Mouse (Mus musculus) midbrain, embryonic 14.5 days (tissue): ENCODE measurements around the gene Nanog. TPM values are rescaled to one million over a fixed set of nuclear protein-coding genes. Genes with fewer than 3 reads are reported as not detected.

Experiments
- ATAC-seq: fragments of 200-750 bp; cut with Nextera tagmentation; 2 replicates; pipeline ENCODE4 v1.8.0; 2017; ENCODE audit warnings: moderate number of reproducible peaks, moderate library complexity; ENCODE audit not compliant: low FRiP score, low TSS enrichment
- DNase-seq: peaks from one replicate; pipeline ENCODE4 v3.0.0-alpha.2; 2015
- H3K27ac ChIP-seq: fragments of 300-500 bp; sonication (generic); replicated peaks from 2 replicates; pipeline ENCODE4 v1.5.1; 2014; ENCODE audit warnings: mild to moderate bottlenecking, low read depth, low read length, moderate library complexity
- H3K27me3 ChIP-seq: fragments of 300-500 bp; sonication (generic); 2 replicates; pipeline ENCODE4 v1.6.1; 2014; ENCODE audit warnings: low read length, control low read depth, mixed read lengths; ENCODE audit not compliant: control insufficient read depth, insufficient read depth
- H3K36me3 ChIP-seq: fragments of 300-500 bp; sonication (generic); 2 replicates; pipeline ENCODE4 v1.6.1; 2014; ENCODE audit warnings: low read length, control low read depth; ENCODE audit not compliant: control insufficient read depth, insufficient read depth
- H3K4me1 ChIP-seq: fragments of 300-500 bp; sonication (generic); 2 replicates; pipeline ENCODE4 v1.6.1; 2014; ENCODE audit warnings: mild to moderate bottlenecking, antibody characterized with exemption, low read length, control low read depth; ENCODE audit not compliant: control insufficient read depth, insufficient read depth
- H3K4me2 ChIP-seq: fragments of 300-500 bp; sonication (generic); 2 replicates; pipeline ENCODE4 v1.6.1; 2014; ENCODE audit warnings: mild to moderate bottlenecking, low read length, moderate library complexity
- H3K4me3 ChIP-seq: fragments of 300-500 bp; sonication (generic); replicated peaks from 2 replicates; pipeline ENCODE4 v1.5.1; 2014; ENCODE audit warnings: low read depth, low read length
- H3K9ac ChIP-seq: fragments of 300-500 bp; sonication (generic); replicated peaks from 2 replicates; pipeline ENCODE4 v1.6.1; 2014; ENCODE audit warnings: mild to moderate bottlenecking, low read length, moderate library complexity
- H3K9me3 ChIP-seq: fragments of 300-500 bp; sonication (generic); 2 replicates; pipeline ENCODE4 v1.6.1; 2016; ENCODE audit warnings: low read length, control low read depth, mixed read lengths; ENCODE audit not compliant: control insufficient read depth
- WGBS: fragments of 180-500 bp; shearing (Covaris S2); extraction: QIAGEN DNeasy Blood & Tissue Kit; methylation state at CpG from one replicate; pipeline ENCODE4 v1.1.7; 2014; 5-methylcytosine and 5-hydroxymethylcytosine counted together
- polyA plus RNA-seq: library from polyadenylated mRNA; unstranded; fragments of >200 nt; fragmentation: Nextera tagmentation; extraction: Ambion mirVana; gene quantifications from 2 replicates; pipeline ENCODE4 v1.2.1, GENCODE M21; 2014

The Nanog gene
- polyA plus RNA-seq, 1 experiment from 2014 or later = not detected

DNA sequence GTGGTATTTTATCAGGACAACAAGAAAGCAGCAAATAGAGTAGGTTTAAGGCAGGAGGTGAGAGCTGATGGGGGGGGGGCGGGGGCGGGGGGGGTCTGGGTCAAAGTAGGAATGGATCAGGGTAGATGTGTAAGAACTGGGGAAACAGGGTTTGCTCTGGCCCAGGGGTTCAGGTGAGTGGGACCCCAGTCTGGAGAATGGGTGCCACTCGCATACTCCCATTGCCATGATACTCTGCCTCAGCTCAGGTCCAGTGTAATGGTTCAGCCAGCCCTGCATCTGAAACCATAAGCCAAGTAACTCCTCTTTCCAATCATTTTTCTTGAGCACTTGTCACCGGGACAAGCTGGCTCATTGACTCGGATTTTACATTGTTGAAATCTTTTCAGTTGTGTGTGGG lies 38.5 kb upstream of the Nanog start:
- ATAC-seq = 0 out of 2 replicates have a peak, but pooled peaks have one; percentile 6
- Histone ChIP-seq H3K27ac (no peak overlapping the region), H3K4me1 (no peaks in the 10 kb centered on the region), H3K36me3 (no peaks in the 10 kb centered on the region), H3K27me3 (no peaks in the 10 kb centered on the region), H3K9ac (no peak overlapping the region), H3K4me2 (no peak overlapping the region), H3K4me3 (no peak overlapping the region), H3K9me3 (no peaks in the 10 kb centered on the region)
- DNase-seq = no peak
- WGBS = 82% methylated on average over 5 of the region's 5 CpGs

DNA sequence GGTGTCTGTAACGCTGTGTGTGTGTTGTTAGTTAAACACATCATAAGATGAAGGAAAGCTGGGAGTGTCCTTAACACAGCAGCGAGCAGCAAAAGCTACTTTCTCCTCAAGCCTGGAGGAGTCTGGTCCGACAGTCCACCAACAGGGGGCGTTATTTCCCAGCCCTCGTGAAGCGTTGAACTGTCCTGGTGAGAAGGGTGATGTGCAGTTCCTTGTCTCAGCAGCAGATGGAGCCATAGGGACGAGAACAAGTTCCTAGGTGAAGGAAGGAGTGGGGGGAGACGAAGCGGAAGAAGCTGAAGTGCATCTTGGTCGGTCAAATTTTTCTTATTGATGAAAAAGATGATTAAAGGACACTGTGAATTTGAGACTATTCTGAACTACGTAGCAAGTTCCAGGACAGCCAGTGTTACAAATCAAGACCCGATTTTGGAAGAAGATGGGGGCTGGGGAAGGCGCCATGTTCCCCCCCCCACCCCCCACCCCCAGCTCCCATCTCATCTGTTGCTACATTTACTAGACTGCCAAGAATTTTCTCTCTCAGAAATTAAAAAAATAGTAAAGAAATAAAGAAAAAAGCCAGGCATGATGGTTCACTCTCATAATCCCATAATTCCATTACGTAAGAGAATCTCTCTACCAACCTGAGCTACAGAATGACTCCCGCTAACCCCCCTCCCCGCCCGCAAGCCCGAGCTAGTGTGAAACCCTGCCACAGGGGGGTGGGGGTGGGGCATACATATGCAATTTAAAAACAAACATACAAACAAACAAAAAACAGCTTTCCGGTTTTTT lies 37.7 kb upstream of the Nanog start:
- Histone ChIP-seq H3K9me3 (no peaks in the 10 kb centered on the region), H3K27ac (0 out of 2 replicates have a peak overlapping the region, but pooled peaks have one; percentile 67)

DNA sequence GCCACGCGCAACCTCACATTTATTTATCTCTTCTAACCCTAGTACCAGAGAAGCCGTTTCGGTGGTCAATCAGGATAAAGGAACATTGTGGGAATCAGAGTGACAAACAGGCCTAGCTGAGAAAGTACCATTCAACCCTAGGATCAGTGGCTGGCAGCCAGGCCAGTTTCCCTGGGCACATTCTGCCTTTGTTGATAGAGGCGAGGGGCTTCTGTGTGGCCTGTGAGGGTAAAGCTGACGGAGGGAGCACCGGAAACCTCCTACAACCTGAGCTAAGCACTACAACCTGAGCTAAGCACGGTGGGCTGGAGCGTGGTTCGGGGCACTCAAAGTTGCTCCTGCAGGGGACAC lies 37.1 kb upstream of the Nanog start:
- Histone ChIP-seq H3K36me3 (no peaks in the 10 kb centered on the region), H3K27me3 (no peaks in the 10 kb centered on the region), H3K4me1 (no peaks in the 10 kb centered on the region), H3K9ac (peak overlapping the region; percentile 34), H3K4me3 (peak overlapping the region; percentile 37), H3K4me2 (peak overlapping the region; percentile 56), H3K27ac (peak overlapping the region; percentile 67), H3K9me3 (no peaks in the 10 kb centered on the region)
- 14% methylated on average over 10 of the region's 10 CpGs for WGBS
- ATAC-seq (peak; percentile 18; the same call in 1 of the 2 replicates), DNase-seq (peak; percentile 67)

More for the DNA sequence above, 37.7 kb upstream of the Nanog start:
- H3K36me3 ChIP-seq = no peaks in the 10 kb centered on the region
- H3K4me2 ChIP-seq = peak overlapping the region; percentile 56
- ATAC-seq (peak; percentile 85), DNase-seq (peak; percentile 98)
- 6% methylated on average over 19 of the region's 19 CpGs for WGBS
- H3K27me3 ChIP-seq = no peaks in the 10 kb centered on the region
- peak overlapping the region; percentile 37 for H3K4me3 ChIP-seq
- peak overlapping the region; percentile 34 for H3K9ac ChIP-seq
- H3K4me1 ChIP-seq = no peaks in the 10 kb centered on the region

DNA sequence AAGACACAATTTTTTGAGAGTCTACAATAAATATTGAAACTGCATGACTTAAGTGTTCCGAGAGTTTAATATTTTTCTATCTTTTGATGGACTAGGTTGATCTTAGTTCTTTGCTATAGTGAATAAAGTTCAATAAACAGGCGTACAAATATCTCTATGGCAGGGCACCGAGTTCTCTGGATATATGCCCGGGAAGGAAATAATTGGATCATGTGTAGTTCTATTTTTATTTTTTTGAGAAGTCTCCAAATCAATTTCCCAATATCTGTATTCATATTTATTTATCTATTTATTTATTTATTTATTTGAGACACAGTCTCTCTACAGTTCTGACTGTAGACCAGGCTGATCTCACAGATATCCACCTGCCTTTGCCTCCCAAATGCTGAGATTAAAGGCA lies 36.4 kb upstream of the Nanog start:
- Histone ChIP-seq H3K4me2 (no peak overlapping the region), H3K9me3 (no peaks in the 10 kb centered on the region), H3K36me3 (no peaks in the 10 kb centered on the region), H3K9ac (no peak overlapping the region), H3K27me3 (no peaks in the 10 kb centered on the region), H3K27ac (no peak overlapping the region), H3K4me3 (no peak overlapping the region), H3K4me1 (no peaks in the 10 kb centered on the region)
- ATAC-seq = no peak
- 93% methylated on average over 4 of the region's 4 CpGs for WGBS
- DNase-seq = no peak

DNA sequence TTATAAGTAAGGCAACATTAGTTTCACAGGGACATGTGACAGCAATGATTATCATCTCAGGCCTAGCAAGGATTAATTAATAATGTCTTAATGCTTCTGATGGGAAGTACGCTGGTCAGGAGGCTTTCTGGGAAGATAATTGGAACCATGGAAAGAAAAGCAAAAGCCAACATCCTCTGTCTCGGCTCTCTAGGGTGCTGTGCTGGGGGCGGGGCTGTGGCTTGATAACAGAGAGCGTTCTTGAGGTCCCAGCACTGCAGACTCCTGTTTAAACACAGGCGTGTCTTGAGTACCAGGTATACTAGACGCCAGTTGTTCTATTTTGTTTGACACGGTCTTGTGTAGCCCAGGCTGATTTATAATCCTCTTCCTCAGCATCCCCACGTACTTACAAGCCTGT lies 34.5 kb upstream of the Nanog start:
- Histone ChIP-seq H3K4me2 (no peak overlapping the region), H3K4me1 (no peaks in the 10 kb centered on the region), H3K9me3 (no peaks in the 10 kb centered on the region), H3K9ac (no peak overlapping the region), H3K4me3 (no peak overlapping the region), H3K27ac (no peak overlapping the region), H3K27me3 (no peaks in the 10 kb centered on the region), H3K36me3 (no peaks in the 10 kb centered on the region)
- no peak for ATAC-seq
- DNase-seq = no peak
- 65% methylated on average over 8 of the region's 8 CpGs for WGBS

DNA sequence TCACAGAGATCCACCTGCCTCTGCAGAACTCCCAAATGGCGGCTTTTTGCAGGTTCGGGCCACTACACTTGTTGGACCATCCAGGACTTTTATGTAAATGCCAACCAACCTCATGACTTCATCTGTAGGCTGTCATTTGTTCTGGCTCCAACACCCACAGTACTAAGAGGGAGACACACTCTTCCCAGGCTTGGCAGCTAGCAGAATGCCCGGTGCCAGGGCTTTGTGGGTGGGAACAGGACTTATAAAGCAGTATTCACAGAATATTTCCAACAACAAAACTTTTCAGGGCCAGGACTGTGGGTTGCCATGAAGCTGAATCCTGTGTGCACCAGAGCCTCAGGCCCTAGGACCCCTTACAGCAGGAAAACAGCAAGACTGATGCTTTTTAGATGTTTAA lies 24.6 kb upstream of the Nanog start:
- Histone ChIP-seq H3K9me3 (no peaks in the 10 kb centered on the region), H3K27me3 (no peaks in the 10 kb centered on the region), H3K4me2 (no peak overlapping the region), H3K9ac (no peak overlapping the region), H3K4me3 (no peak overlapping the region), H3K4me1 (no peaks in the 10 kb centered on the region), H3K36me3 (no peaks in the 10 kb centered on the region), H3K27ac (no peak overlapping the region)
- no peak for DNase-seq
- 90% methylated on average over 3 of the region's 3 CpGs for WGBS
- ATAC-seq = no peak

DNA sequence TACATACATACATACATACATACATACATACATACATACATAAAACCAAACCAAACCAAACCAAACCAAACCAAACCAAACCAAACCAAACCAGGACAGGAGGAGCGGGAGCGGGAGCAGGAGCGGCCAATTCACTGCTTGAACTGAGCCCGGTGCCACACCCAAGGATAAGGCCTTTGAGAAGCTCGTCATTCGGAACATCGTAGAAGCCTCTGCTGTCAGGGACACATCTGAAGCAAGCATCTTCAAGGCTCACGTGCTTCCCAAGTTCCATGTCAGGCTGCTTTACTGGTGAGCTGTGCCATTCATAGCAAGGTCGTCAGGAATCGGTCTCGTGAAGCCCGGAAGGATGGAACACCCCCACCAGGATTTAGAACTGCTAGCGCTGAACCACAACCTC lies 20.6 kb upstream of the Nanog start:
- H3K27me3 ChIP-seq = no peaks in the 10 kb centered on the region
- WGBS = 92% methylated on average over 13 of the region's 13 CpGs

DNA sequence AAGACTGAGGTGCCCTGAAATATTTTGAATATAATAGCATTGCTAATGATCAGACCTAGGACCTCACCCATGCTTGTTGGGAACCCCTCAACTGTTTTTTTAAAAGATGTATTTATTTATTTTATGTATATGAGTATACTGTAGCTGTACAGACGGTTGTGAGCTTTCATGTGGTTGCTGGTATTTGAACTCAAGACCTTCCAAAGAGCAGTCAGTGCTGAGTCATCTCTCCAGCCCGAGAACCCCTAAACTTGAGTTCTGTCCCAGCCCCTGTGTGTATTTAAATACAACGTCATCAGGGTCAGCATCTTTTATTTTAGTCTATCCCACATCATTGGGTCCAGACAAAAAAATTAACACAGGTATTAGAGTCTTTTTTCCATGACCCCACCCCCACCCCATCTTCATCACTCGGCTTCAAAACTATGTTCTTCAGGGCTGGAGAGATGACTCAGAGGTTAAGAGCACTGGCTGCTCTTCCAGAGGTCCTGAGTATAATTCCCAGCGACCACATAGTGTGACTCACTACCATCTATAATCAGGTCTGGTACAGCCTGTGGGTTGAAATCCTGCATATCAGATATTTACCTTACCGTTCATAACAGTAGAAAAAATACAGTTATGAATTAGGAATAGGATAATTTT lies 17.8 kb upstream of the Nanog start:
- no peak overlapping the region for H3K4me2 ChIP-seq
- DNase-seq (no peak), ATAC-seq (no peak)
- H3K4me3 ChIP-seq = no peak overlapping the region
- no peaks in the 10 kb centered on the region for H3K4me1 ChIP-seq
- WGBS = 89% methylated on average over 6 of the region's 6 CpGs
- H3K36me3 ChIP-seq = no peaks in the 10 kb centered on the region
- no peaks in the 10 kb centered on the region for H3K9me3 ChIP-seq
- no peaks in the 10 kb centered on the region for H3K27me3 ChIP-seq
- no peak overlapping the region for H3K27ac ChIP-seq
- H3K9ac ChIP-seq = no peak overlapping the region

More for the DNA sequence above, 20.6 kb upstream of the Nanog start:
- H3K4me1 ChIP-seq = no peaks in the 10 kb centered on the region
- DNase-seq (no peak), ATAC-seq (no peak)
- no peak overlapping the region for H3K27ac ChIP-seq
- H3K4me3 ChIP-seq = no peak overlapping the region
- no peaks in the 10 kb centered on the region for H3K9me3 ChIP-seq
- no peaks in the 10 kb centered on the region for H3K36me3 ChIP-seq
- H3K9ac ChIP-seq = no peak overlapping the region
- H3K4me2 ChIP-seq = no peak overlapping the region

DNA sequence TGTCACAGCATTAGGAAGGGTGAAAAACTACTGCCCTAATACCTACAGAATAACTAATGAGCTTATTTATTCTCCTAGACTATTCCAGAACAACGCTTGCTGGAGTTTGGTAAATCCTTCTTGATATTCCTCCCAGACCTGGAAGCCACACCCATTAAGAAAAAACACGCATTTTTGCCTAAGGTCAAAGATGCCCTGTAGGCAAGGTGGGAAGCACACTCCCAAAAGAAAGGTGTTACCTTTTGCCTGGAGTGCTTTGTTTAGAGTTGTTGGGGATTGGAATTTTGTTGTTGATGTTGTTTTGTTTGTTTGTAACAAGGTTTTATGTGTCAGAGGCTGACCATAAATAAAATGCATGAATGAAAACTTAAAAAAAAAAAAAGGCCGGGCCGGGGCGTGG lies 17.2 kb upstream of the Nanog start:
- no peaks in the 10 kb centered on the region for H3K27me3 ChIP-seq
- H3K9ac ChIP-seq = no peak overlapping the region
- H3K4me1 ChIP-seq = no peaks in the 10 kb centered on the region
- 89% methylated on average over 5 of the region's 5 CpGs for WGBS
- H3K9me3 ChIP-seq = no peaks in the 10 kb centered on the region
- no peak overlapping the region for H3K4me2 ChIP-seq
- no peak overlapping the region for H3K27ac ChIP-seq
- DNase-seq = no peak
- no peak overlapping the region for H3K4me3 ChIP-seq
- no peak for ATAC-seq
- no peaks in the 10 kb centered on the region for H3K36me3 ChIP-seq
